Mouse (Mus musculus) thymus, adult 2 months (tissue): ENCODE data around the gene Fcho1.

Experiments
- CTCF ChIP-seq: fragments of 200-500 bp; IDR thresholded peaks from 2 replicates; pipeline ENCODE4 v1.5.1; 2012; ENCODE audit warnings: mild to moderate bottlenecking, control low read depth, low read length, moderate library complexity, borderline replicate concordance; ENCODE audit not compliant: control insufficient read depth, poor library complexity, insufficient read depth; ENCODE audit errors: extremely low read depth
- POLR2A ChIP-seq: fragments of 200-500 bp; IDR thresholded peaks from 2 replicates; pipeline ENCODE4 v1.6.1; 2012; ENCODE audit warnings: mild to moderate bottlenecking, low read length, control low read depth, moderate library complexity; ENCODE audit not compliant: control insufficient read depth, poor library complexity, insufficient read depth; ENCODE audit errors: extremely low read depth

DNA sequence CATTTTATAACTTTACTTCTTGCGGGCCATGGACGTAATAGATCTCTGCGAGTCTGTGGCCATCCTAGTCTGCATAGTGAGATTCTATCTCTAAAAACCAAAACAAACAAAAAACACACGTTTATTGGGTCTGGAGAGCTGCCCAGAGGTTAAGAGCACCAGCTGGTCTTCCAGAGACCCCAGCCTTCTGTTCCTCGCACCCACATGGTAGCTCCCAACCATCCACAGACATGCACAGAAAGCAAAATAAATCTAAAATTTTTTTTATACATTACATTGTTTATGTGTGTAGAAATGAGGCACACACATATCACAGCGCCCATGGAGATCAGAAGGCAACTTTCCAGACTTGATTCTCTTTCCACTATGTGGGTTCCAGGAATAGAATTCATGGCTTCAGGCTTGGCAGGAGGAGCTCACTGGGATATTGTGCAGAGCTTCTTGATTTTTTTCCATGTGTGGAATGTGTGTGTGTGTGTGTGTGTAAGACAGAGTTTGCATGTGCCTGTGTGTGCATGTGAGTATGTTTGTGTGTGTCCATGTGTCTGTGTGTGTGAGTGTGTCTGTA, 53.3 kb downstream of the Fcho1 start:
- no peak for TF ChIP-seq CTCF
- no peak for TF ChIP-seq POLR2A
